Mouse (Mus musculus): Measurements from ENCODE around the gene Rab3c.

Gene Rab3c

DNA sequence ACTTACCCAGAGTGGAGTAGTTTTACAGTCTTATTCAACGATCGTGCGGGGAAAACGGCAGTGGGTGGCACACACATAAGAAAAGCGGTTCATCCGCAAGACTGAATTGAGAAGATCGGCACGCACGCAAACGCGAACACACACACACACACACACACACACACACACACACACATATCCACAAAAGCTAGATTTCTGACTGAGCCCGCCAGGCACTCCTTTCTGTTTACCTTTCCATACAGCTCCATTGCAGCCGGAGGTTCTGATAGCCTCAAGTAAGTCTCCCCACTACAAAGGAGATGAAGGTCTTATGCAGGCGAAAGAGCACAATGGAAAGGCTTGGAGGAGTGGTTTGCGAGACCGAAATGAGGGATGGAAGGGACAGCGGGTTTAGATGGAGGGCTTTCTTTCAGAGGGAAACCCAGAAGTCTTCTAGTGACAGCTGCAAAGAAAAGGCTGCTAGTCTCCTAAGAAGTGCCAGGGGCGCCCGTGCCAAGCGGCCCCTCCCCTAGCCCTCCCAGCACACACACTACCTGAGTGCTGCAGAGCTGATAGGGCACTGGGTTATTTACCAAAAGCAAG is at the start of gene Rab3c:
TSS of gene Rab3c (minus strand) at position 434 of the 582 bp plus-strand sequence.
- in situ Hi-C loops (cut with MboI; ENCODE audit: low pct_unique_long_range_greater_than_20kb in 1 of 2, low sequenced_read_pairs in 2 of 2, unreplicated experiment in 1 of 2) = no loop called here

DNA sequence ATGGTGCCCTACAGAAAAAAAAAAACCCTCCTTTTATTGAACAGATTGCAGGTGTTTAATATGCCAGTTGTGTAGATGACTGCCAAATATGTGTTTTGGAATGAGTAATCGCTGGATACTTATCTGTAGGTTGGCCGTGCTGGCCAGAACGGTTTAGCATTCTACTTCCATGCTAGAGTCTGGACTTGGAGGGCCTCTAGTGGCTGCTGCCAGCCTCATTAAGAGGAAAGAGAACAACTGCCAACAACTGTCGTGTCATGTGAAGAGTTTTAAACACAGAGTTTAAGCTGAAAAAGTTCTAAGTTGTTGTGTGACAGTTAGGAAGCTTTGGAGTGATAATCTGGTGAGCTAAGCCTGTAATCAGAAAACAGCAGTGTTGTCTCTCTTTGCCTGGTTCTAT is 38.0 kb upstream of the Rab3c start:
- in situ Hi-C loops (cut with MboI; ENCODE audit: low pct_unique_long_range_greater_than_20kb in 1 of 2, low sequenced_read_pairs in 2 of 2, unreplicated experiment in 1 of 2) = no loop called here

DNA sequence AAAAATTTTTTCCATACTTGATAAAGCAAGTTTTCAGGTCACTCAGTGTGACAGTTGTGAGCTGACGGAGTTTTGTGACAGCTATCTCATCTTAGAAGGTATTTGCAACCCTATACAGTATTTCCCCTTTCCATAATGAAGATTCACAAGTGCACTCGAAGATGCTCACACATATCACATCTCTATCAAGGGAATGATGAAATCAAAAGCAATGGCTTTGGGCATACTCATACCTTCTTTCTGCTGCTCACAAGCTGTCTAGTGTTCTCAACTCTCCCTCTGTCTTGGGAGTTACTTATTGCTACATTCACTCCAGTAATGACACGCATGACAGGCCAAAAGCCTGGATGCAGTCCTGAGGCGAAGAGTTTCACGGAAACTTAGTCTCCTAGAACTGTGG is 26.4 kb upstream of the Rab3c start:
- in situ Hi-C loops (cut with MboI; ENCODE audit: low pct_unique_long_range_greater_than_20kb in 1 of 2, low sequenced_read_pairs in 2 of 2, unreplicated experiment in 1 of 2) = no loop called here

DNA sequence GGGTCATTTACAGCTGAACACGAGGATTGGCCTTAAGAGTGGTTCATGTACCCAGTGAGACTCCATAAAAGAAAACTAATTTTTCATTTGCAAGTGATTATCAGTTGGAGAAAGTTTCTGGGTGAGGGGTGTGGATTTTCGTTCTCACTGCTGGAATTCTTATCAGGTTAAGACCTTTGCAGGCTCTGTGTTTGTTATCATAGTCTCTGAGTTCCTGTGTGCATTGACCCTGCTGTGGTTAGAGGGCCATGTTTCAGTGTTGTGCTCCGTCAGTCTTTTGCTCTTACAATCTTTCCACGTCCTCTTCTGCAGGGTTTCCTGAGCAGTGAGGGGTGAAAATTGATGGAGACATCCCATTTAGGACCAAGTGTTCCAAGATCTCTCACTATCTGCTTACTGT is 16.3 kb upstream of the Rab3c start:
- in situ Hi-C loops (cut with MboI; ENCODE audit: low pct_unique_long_range_greater_than_20kb in 1 of 2, low sequenced_read_pairs in 2 of 2, unreplicated experiment in 1 of 2) = no loop called here

DNA sequence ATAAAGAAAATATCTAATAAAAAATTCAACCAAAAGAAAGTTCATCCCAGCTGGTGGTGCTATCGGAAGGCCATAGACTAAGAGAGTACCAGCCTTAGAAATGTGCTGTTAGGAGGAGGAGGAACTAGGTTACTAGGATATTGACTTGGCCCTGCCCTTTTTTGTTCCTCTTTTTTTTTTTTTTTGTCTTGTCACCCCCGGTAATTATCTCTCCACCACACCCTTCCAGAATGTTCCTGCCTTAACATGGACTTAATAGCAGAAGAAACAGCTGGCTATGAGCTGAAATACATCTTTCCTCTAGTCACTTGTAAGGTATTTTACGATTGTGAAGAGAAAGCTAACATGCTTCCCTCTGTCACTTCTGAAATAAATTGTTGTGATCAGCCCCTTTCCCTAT is 7.7 kb upstream of the Rab3c start:
- in situ Hi-C loops (cut with MboI; ENCODE audit: low pct_unique_long_range_greater_than_20kb in 1 of 2, low sequenced_read_pairs in 2 of 2, unreplicated experiment in 1 of 2) = no loop called here

DNA sequence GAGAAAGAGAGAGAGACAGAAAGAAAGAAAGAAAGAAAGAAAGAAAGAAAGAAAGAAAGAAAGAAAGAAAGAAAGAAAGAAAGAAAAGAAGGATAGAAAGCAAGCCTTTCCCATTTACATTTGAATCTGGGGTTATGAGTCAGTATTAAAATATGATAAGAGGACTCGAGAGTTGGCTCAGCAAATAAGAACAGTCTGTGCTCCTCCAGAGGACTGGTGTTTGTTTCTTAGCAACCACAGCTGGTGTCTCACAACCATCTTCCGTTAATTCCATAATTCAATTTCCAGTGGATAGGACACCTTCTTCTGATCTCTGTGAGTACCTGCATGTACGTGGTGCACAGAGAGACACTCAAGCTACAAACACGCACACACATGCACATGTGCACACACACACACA is 3.0 kb upstream of the Rab3c start:
- in situ Hi-C loops (cut with MboI; ENCODE audit: low pct_unique_long_range_greater_than_20kb in 1 of 2, low sequenced_read_pairs in 2 of 2, unreplicated experiment in 1 of 2) = no loop called here

DNA sequence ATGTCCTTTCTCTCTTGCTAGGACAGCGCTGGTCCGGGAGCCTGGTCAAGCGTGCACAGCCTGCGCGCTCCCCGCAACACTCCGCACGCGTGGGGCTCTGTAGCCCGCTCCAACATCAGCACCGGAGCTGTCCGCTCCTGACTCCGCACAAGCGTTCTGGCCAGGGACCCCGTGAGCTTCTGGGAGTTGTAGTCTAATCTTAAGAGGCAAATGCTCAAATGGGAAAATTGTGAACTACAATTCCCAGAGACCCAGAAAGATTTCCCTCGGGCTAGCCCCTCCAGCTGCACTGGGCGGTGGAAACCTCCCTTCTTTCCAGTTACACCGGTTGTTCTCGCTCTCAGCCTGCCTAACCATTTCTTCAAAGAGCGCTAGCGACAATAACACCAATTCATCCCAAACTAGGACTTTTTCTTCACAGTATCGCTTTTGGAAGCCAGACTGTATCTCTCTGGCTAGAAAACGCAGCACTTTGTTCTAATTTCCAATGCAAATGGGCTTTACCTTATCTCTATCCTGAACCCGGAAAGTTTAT is 701 bp downstream of the Rab3c start:
- in situ Hi-C loops (cut with MboI; ENCODE audit: low pct_unique_long_range_greater_than_20kb in 1 of 2, low sequenced_read_pairs in 2 of 2, unreplicated experiment in 1 of 2) = no loop called here

DNA sequence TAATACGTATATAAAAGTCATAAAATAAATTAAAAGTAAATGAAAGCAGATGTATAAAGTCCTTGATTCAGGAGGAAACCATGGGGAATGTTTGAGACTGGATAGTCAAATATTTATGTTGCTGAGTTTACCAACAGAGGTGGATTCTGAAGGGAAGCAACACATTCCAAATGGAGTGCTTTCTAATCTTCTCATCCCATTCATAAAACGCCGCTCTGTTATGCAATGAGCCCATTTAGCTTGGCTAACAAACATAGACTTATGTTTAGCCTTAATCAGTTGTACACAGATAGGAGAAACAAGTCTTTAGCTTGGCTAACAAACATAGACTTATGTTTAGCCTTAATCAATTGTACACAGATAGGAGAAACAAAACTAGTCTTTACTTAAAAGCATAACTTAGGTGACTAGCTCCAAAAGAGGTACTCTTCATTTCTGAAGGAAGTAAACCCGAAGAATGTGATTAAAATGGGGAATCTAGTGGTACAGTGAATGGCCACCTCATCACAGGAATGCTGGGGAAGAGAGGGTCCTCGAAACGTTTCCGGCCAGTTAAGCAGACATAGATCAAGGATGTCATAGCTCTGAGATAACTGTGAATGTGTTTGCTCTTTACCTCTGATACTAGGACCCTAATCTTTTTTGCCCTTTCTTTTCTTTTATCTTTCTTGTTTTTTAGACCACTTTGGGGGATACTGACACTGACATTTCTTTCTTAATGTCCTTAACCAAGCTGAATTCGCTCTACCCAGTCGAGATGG is 1.6 kb downstream of the Rab3c start:
- in situ Hi-C loops (cut with MboI; ENCODE audit: low pct_unique_long_range_greater_than_20kb in 1 of 2, low sequenced_read_pairs in 2 of 2, unreplicated experiment in 1 of 2) = no loop called here

DNA sequence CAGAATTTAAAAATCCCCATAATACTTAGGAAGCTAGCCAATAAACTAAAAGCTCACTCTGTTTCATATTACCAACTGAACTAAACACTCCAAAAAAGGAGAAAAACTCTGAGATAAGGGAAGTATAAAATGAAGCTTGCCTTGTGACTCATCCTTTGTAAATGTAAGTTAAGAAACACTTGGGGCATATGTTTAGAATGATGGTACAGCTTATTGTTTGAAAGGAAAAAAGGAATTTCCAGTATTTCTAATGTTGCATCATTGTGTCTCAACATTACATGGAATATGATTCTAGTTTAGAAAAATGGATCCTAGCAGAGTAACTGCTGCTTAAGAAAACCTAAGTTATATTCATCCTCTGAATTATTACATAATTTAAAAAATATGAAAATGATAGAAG is 3.1 kb downstream of the Rab3c start:
- in situ Hi-C loops (cut with MboI; ENCODE audit: low pct_unique_long_range_greater_than_20kb in 1 of 2, low sequenced_read_pairs in 2 of 2, unreplicated experiment in 1 of 2) = no loop called here

DNA sequence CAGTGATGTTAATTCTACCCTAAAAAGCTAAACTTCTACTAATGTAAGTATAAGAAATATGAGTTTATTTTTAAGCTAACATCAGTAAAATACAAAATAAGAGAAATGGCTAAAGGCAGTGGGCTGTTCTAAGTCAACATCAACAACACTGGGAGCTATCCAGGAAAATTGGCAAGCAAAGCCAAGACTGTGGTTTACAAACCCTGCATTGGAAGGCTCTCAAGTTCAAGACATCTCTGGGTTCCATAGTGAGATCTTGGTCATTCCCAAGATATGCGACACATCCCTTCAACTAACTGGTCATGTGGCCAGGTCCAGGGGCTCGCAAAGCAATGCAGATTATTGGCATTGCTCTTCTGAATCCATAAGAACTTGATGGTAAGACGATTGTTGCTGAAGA is 5.3 kb downstream of the Rab3c start:
- in situ Hi-C loops (cut with MboI; ENCODE audit: low pct_unique_long_range_greater_than_20kb in 1 of 2, low sequenced_read_pairs in 2 of 2, unreplicated experiment in 1 of 2) = no loop called here

DNA sequence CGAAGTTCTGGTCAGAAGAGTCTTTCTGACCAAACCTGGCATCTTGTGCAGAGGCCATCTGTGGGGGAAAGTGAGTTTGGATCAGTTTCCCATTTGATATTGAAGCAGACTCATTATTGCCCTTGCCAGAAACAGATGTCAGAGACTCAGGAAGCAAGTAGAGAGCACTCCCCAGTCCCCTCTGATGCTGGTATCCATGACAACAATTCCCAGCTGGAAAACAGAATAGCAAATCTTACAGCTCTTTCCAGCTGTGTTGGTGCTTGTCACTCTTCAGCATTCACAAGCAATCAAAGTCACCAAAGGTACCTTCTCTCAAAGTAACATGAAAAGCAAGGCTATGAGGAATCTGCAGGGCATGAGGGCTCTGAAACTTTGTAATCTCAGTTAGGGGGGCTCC is 20.1 kb downstream of the Rab3c start:
- in situ Hi-C loops (cut with MboI; ENCODE audit: low pct_unique_long_range_greater_than_20kb in 1 of 2, low sequenced_read_pairs in 2 of 2, unreplicated experiment in 1 of 2) = no loop called here

DNA sequence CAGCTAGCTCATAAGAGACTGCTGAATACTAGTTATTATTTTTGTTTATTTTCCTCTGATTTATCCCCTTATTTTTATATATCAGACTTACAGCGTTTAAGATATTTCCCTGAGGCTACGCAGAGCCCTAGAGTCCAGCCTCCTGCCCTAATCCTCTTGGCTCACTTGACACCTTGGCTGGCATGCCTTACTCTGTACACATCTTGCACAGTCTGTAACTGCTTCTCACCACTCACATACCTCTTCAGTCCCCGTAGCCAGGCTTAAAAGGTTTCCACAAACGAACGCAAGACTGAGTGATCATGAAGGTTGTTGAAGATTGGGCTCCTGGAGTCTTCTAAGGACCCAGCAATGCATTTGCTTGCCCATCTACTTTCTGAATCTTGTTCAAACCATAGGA is 29.3 kb downstream of the Rab3c start:
- in situ Hi-C loops (cut with MboI; ENCODE audit: low pct_unique_long_range_greater_than_20kb in 1 of 2, low sequenced_read_pairs in 2 of 2, unreplicated experiment in 1 of 2) = no loop called here

DNA sequence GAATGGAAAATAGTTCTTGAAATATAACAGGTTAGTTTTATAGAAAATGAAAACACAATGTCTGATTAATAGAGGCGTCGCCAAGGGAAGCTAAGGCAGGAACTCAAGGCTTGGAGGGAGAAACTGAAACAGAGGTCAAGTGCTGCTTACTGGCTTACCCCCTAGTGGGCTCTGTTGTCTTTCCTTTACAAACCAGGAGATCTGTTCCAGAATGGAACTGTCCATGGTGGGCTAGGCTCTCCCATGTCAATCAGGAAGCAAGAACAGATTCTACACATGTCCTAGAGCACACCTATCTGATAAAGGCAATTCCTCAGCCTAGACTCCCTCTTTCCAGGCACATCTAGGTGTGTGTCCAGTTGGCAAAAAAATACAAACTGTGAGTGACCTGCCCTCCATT is 32.3 kb downstream of the Rab3c start:
- in situ Hi-C loops (cut with MboI; ENCODE audit: low pct_unique_long_range_greater_than_20kb in 1 of 2, low sequenced_read_pairs in 2 of 2, unreplicated experiment in 1 of 2) = no loop called here

DNA sequence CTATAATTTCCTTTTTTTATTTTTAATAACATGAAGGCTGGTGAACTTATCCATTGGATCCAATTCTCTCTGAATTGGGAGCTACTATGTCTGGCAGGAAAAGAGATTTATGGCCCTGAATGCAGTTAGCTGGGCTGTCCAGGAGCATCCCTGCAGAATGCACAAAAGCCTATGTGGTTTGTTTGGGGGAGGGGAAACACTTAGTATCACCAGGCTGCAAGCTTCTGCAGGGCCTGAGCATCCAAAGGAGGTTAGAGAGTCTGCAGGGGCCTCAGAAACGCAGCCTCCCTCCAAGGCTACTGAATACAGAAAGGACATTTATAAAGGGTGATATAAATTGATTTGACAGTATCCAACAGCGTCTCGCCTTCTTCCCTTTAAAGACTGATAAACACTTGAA is 41.8 kb downstream of the Rab3c start:
- in situ Hi-C loops (cut with MboI; ENCODE audit: low pct_unique_long_range_greater_than_20kb in 1 of 2, low sequenced_read_pairs in 2 of 2, unreplicated experiment in 1 of 2) = no loop called here

DNA sequence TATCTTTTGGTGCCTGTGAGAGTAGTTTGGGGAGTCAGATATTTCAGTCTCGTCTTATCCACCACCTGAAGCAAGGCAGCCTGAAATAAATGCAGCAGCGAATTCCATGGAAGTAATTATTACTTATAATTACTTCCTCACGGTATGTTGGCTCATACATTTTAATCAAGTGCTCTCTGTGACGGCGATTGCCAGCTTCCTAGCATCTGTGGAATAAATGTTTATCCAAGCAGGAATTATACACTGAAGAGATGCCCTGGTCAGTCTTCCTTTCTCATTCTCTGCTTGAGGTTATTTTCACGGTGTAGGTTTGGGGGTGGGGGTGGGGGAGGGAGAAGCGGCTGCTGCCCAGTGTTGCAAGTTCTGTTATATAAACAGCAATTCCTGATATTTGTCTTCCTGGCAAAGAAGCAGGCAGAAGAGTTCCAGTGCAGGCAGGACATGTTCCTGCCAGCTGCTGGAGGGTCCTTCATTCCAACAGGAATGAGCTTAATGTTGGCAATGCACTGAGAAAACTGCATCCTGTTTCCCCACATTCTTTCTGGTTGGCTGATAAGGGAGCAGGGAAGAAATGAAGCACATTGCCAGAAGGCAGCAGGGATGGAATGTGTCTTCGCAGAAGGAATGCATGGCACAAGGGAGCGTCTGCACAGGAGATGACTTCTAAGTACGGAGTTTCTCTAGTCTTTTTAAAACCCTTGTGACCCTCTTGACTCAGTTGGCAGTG is 43.4 kb downstream of the Rab3c start:
- in situ Hi-C loops (cut with MboI; ENCODE audit: low pct_unique_long_range_greater_than_20kb in 1 of 2, low sequenced_read_pairs in 2 of 2, unreplicated experiment in 1 of 2) = no loop called here

DNA sequence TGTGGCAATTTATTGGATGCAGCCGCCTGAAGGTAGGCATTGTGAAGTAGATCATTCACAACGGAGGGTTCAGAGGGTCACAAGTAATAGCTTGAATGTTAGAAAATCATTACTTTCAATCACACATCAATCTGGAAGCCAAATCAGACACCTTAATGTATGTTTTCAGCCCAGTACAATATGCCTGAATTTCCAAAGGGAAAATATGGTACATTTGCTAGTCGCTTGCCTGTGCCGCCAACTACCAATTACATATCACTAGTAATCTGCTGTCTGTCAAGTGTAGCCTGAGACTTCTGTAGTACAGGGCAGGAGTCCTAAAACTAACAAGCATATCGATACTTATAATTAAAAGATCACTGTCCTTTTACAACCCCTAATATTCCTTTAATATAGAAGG is 47.4 kb downstream of the Rab3c start:
- in situ Hi-C loops (cut with MboI; ENCODE audit: low pct_unique_long_range_greater_than_20kb in 1 of 2, low sequenced_read_pairs in 2 of 2, unreplicated experiment in 1 of 2) = no loop called here

DNA sequence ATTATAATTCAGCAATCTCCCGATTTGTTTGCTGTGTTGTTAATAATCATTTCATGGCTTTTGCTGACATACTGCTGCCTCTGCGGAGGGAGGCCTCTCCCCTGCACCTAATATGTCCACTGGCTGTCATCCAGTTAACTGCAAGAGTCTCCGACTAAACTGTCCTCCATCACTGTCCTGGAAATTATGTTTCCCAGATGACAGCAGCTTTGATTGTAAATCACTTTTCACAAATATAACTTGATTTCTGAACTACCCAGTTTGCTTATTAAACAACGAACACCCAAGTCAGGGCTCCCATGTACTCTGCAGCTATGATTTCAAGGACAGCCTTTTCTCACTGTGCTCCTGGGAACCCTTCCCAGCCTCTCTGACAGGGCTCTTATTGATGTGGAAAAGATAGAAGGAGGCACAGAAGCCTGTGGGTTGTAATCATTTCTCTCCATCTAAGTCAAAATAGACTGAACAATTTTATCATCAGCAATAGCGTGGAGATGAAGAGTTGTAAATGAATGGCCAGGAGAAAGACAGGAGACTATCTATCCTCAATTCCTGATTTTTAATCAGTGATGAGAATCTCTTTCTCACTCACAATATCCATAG is 49.6 kb downstream of the Rab3c start:
- in situ Hi-C loops (cut with MboI; ENCODE audit: low pct_unique_long_range_greater_than_20kb in 1 of 2, low sequenced_read_pairs in 2 of 2, unreplicated experiment in 1 of 2) = no loop called here

DNA sequence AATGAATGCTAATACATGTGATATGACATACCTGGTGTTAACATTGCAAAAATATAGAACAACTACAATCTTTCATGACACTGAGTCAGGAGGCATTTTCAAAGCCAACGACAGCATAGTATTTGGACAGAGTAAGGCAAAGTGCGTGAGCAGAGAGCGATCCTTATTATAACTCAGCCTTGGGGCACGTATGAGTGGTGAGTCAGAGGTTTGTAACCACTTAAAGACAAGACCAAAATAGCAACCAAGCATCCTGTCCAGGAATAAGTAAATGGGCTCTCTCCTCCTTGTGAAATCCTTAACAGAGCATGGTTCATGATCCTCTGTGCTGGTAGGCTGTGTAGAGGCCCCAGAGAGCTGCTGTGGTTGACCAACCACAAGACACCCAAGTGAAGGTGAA is 50.8 kb downstream of the Rab3c start:
- in situ Hi-C loops (cut with MboI; ENCODE audit: low pct_unique_long_range_greater_than_20kb in 1 of 2, low sequenced_read_pairs in 2 of 2, unreplicated experiment in 1 of 2) = no loop called here

DNA sequence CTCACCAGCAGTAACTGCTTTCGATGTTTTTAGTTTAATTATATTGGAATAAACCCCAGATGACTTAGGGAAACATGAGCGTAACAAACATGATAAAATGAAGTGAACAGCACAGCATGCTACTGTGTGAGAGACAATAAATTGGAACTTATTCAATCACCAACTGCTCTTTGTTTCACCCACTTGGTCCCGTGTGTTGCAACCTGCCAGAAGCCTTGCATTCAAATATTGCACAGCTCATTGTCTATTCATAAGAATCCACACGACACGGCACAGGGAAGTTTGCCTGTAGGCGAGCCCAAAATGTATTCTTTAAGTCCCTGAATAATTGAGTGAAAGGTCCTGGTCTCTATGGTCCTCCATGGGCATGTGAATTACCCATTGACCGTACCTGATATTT is 61.6 kb downstream of the Rab3c start:
- in situ Hi-C loops (cut with MboI; ENCODE audit: low pct_unique_long_range_greater_than_20kb in 1 of 2, low sequenced_read_pairs in 2 of 2, unreplicated experiment in 1 of 2) = no loop called here
